Mouse (Mus musculus) frontal cortex, postnatal 10 days (tissue): ENCODE data around the gene Ccser1.
A peak's percentile ranks its signal among the peaks of the same experiment; 100 is the strongest.

Experiments
- DNase-seq, 2 experiments: peaks; one replicate each; pipeline ENCODE4 v3.0.0; 2022; ENCODE audit warnings: low spot score in 2 of 2, mixed read lengths in 1 of 2

Ccser1 gene

GRCm38 (mm10) chr6:61179949-61180755 is at the start of gene Ccser1:
Ccser1 (plus strand) TSS chr6:61180324.
- DNase-seq: peak; percentile 52 to 70

- DNase-seq: no peak
Observed at GRCm38 (mm10) chr6:61136436-61136835, 43.7 kb upstream of the Ccser1 start.

- no peak for DNase-seq
Observed at GRCm38 (mm10) chr6:61143031-61143430, 37.1 kb upstream of the Ccser1 start.

- DNase-seq: no peak
Observed at GRCm38 (mm10) chr6:61152924-61153323, 27.2 kb upstream of the Ccser1 start.

GRCm38 (mm10) chr6:61154654-61155053 is 25.5 kb upstream of the Ccser1 start:
- DNase-seq: no peak

DNA sequence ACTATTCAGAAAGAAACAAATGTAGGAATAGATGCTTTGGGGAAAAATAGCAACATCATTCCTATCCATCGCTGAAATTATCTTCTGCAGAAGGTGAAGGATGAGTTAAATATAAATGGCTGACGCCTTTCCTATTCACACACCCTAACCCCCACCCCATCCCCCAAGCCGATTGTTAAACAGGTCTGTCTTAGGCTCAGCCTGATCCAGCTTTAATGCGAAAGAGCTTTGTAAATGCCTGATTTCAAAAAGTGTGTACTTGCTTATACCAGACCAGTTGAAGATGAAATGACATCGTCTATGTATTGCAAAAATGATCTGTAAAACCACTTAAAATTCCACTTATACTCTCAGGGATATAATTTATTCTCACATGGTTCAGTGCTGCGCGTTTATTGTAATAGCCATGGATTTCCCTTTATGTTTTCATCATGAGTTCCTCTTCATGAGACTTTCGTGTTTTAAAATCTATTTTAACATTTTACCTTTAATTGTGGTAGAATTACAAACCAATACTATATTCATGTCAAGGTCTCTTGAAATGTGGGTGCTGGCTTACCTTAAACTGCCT is 25.0 kb upstream of the Ccser1 start:
- DNase-seq: no peak

DNA sequence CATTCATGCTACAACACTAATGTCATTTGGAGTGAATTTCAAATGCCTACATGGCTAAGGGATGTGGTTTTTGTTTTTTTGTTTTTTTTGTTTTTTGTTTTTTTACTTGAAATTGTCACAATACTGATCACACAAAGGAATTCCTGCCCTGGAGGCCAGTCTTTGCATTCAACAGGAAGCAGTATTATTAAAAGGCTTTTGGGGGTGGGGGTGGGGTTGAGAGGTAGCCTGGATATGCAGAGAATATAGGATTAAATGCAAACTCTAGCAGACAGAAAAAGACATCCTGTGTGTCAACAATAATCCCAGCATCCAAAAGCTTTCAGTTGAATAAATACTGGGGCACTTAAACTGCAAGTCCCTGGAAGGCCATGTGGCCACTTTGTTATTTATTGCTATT is 24.4 kb upstream of the Ccser1 start:
- no peak for DNase-seq

- DNase-seq: no peak
Observed at GRCm38 (mm10) chr6:61162117-61162516, 18.0 kb upstream of the Ccser1 start.

- DNase-seq: no peak
Observed at GRCm38 (mm10) chr6:61166891-61167290, 13.2 kb upstream of the Ccser1 start.

GRCm38 (mm10) chr6:61176126-61176525 is 4.0 kb upstream of the Ccser1 start:
- DNase-seq: no peak

GRCm38 (mm10) chr6:61177476-61177875 is 2.6 kb upstream of the Ccser1 start:
- no peak for DNase-seq

DNA sequence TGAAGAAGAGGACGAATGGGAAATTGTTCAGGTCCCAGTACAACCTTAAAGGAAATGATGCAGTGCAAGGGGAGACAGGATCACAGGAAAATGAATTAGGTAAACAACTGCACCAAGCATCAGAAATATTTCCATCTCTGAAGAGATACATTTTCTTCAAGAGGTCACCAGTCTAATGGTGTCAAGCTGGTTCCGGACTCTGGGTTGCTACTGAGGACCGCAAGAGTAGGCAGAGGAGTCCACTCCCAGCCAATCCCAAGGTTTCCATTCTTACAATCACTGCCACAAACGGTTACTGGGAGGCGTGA is 529 bp upstream of the Ccser1 start:
- DNase-seq: no peak

- peak in 1 of 2 experiments; percentile 44 for DNase-seq
Observed at GRCm38 (mm10) chr6:61180756-61181191, 650 bp downstream of the Ccser1 start.

DNA sequence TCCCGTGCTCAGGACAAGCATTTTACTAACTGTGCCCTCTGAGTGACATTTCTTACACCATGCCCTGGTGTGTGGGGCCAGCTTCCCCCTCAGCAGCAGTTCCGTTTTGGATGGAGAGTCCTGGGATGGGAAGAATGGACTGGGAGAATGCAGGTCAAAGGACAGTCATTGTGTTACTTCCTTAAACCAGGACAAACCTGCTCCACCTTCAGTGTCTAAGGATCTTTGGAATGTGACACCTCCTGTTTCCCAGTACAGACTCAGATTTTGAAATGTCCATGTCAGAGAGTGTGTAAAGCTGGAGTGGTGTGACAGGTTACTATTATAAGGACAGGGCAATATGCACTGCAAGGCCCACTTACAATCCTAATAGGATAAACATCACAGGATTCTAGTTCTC is 8.9 kb downstream of the Ccser1 start:
- no peak for DNase-seq

GRCm38 (mm10) chr6:61191597-61192386 is 11.7 kb downstream of the Ccser1 start:
- no peak for DNase-seq

- DNase-seq: no peak
Observed at GRCm38 (mm10) chr6:61203344-61203743, 23.2 kb downstream of the Ccser1 start.

DNA sequence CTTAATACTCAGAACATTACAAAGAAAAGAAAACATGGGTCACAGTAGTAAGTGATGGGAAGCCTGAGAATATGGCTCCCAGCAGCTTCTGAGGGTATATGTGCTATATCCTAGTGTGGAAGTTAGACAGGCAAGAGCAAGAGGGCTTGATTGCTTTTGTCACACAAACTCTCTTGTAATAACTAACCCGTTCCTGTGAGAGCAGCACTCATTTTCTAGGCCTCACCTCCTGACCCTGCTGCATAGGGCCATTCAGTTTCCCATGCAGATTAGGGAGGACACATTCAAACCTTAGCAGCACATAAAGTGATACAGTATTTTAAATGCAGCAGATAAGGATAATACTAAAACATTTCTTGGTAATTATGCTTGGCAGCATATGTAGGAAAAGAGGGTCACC is 25.9 kb downstream of the Ccser1 start:
- no peak for DNase-seq

DNA sequence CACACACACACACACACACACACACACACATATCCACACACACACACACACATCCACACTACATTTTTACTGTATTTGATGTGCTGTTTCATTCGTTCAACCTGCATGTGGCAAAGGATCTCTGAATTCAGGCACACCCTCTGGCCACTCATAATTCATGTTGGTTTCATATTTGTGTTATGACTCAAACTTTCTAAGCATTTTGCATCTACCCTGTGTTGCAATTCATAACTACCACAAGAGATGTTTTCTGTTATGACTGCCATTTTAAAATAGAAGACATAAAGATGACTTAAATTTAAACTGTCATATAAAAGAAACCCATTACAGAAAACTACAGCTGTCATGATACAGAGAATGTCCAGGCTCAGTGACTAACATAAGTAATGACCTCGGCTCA is 26.5 kb downstream of the Ccser1 start:
- no peak for DNase-seq

- DNase-seq: no peak
Observed at GRCm38 (mm10) chr6:61210061-61210737, 30.1 kb downstream of the Ccser1 start.

DNA sequence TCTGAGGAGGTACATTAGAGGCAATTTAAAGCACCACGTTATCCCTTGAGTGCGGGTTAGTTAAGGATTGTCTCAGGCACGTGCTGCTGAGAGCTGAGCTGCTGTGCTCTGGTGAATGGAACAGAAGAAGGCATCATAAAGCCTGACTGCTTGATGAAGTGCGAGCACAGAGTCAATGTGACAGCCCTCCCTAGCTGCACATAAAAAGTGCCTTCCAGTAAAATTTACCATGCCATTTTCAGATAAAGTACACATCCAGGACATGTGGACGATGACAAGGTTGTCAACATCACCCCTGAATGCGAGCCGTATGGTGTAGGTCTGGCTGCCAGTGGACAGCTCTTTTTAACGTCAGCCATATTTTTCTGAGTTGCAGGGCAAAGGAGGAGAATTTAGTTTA is 35.6 kb downstream of the Ccser1 start:
- no peak for DNase-seq

DNA sequence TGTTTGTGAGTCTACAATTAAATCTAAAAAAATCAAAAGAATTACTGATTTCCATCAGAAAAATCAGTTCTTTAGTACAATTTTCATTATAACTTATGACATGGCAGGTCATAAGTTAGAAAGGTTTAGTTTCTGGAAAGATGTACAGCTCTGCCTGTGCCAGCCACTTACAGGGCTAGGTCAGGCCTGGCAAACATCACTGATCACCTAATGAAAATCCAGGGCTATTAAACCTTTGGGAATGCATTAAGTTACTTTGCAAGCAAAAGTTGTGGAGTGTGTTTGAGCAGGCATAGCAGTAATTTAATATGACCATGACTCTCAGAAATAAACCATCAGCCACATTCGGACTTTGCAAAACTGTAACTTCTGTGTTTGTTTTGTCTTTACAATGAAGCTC is 36.4 kb downstream of the Ccser1 start:
- no peak for DNase-seq

- DNase-seq: no peak
Observed at GRCm38 (mm10) chr6:61217717-61218116, 37.6 kb downstream of the Ccser1 start.
